Mouse (Mus musculus): ENCODE data around the gene Ndufa1. TPM values are rescaled to one million over a fixed set of nuclear protein-coding genes. Genes with fewer than 3 reads are reported as not detected.
"Not testable (repeated sequence)": the region's sequence is repeated elsewhere in the genome, so short reads cannot be mapped to it uniquely, and the experiment has no call there.

Gene Ndufa1
- 683 and 716 TPM in 2 replicates for polyA plus RNA-seq (2015; fragmentation: Nextera tagmentation; extraction: Ambion mirVana)

DNA sequence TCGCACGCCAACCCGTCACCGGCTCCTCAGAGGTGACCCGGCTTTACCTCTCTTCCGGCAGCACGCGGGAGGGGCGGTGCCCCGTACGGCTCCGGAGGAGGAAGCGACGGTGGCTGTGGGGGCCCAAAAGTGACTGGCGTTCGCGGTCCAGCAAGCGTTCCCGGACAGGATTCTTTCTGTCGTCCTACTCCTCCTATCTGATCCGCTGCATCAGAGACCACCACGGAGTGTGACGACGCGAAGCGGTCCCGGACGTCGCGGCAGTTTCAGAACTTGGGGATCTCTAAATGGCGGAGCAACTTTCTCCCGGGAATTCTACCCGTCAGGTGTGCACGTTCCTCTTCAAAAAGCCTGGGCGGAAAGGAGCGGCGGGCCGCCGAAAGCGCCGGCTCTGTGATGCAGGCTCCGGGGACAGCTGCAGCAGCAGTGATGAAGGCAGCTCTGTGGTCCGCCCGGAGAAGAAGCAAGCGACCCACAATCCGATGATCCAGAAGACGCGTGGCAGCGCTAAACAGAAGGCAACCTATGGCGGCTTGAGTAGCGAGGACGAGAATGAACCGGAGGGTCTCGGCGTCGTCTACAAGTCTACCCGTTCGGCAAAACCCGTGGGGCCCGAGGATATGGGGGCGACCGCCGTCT lies at the start of gene Ndufa1, which contains the start of gene Rnf113a1:
TSS of gene Ndufa1 (minus strand) at position 59 of the 639 bp plus-strand sequence.
TSS of gene Rnf113a1 (plus strand) at position 141 of the 639 bp plus-strand sequence.
- ATAC-seq (ENCODE audit: low FRiP score) = peak; percentile 89
- peak within 1 kb of the TSS; percentile 58 for H3K4me2 ChIP-seq
- H3K36me3 ChIP-seq = no peaks in the 10 kb centered on the region
- H3K9ac ChIP-seq = peak within 1 kb of the TSS; percentile 72
- WGBS = 13% methylated on average over 63 of the region's 63 CpGs
- no peaks in the 10 kb centered on the region for H3K27me3 ChIP-seq
- H3K4me1 ChIP-seq (replicated peaks) = peaks cover 11% of the 10 kb centered on the region; the same call in 1 of the 2 replicates
- peak within 1 kb of the TSS; percentile 88 for H3K27ac ChIP-seq
- H3K4me3 ChIP-seq = peak within 1 kb of the TSS; percentile 51
- H3K9me3 ChIP-seq = no peaks in the 10 kb centered on the region

DNA sequence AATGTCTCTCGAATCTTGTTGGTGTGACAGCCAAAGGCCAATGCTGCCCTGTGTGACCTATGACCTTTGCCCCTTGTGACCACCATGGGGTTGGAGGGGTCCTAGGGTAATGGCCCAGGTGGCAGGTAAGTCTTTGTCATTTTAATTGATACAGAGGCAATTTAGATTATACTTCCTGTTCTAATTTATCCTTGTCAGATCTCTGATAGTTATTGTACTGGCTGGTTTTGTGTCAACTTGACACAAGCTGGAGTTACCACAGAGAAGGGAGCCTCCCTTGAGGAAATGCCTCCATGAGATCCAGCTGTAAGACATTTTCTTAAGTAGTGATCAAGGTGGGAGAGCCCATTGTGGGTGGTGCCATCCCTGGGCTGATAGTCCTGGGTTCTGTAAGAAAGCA lies 31.2 kb upstream of the Ndufa1 start, which contains the start of gene Rhox1:
TSS of gene Rhox1 (minus strand) at position 101 of the 400 bp plus-strand sequence.
- 75% methylated on average over 1 of the region's 1 CpGs for WGBS
- H3K9me3 ChIP-seq; H3K27ac ChIP-seq; H3K4me3 ChIP-seq; H3K9ac ChIP-seq; H3K27me3 ChIP-seq; H3K4me2 ChIP-seq; H3K36me3 ChIP-seq; H3K4me1 ChIP-seq (replicated peaks); ATAC-seq (ENCODE audit: low FRiP score): not testable (repeated sequence)

DNA sequence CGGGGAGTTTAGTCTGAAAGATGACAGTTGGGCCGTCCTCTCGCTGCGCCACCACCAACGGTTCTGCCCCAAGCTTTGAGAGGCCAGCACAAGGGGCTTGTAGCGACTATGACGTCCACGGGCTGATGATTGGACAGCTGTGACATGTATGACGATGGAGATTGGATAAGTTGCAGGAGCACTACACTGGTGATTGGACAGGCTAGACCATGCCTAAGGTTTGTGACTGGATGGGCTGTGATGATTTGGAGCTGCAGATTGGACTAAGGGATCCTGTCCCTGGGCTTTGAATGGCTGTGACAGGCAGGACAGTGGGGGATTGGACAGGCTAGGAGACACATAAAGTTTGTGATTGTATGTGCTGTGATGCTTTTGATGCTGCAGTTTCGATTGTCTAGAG lies 20.0 kb upstream of the Ndufa1 start, which contains the start of gene Gm9:
TSS of gene Gm9 (minus strand) at position 101 of the 400 bp plus-strand sequence.
- no peak for ATAC-seq (ENCODE audit: low FRiP score)
- WGBS = 84% methylated on average over 10 of the region's 10 CpGs
- Histone ChIP-seq H3K4me1 (replicated peaks) (no peaks in the 10 kb centered on the region), H3K4me2 (no peak within 1 kb of the TSS), H3K36me3 (no peaks in the 10 kb centered on the region), H3K4me3 (no peak within 1 kb of the TSS), H3K27me3 (no peaks in the 10 kb centered on the region), H3K9ac (no peak within 1 kb of the TSS), H3K9me3 (no peaks in the 10 kb centered on the region), H3K27ac (no peak within 1 kb of the TSS)

DNA sequence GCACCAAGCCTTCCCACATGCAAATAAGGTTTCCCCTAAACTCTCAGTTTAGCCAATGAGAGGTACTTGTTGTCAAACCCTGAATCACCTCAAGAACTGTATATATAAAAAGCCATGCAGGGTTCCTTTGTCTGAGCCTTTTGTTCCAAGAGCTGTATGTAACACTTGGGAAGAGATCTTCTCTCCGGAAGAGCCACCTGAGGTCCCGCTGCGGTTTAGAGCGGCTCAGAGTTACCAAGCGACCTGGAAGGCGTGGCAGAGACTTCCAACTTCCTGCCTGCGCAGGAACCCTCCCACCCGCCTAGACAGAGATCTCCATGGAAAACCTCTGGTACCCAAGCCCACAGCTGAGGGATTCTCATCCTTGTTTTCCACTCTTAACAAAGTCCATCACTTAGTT lies 7.7 kb upstream of the Ndufa1 start:
- no peak overlapping the region for H3K4me2 ChIP-seq
- no peaks in the 10 kb centered on the region for H3K9me3 ChIP-seq
- no peak for ATAC-seq (ENCODE audit: low FRiP score)
- H3K27me3 ChIP-seq = no peaks in the 10 kb centered on the region
- WGBS = 59% methylated on average over 8 of the region's 8 CpGs
- no peaks in the 10 kb centered on the region for H3K4me1 ChIP-seq (replicated peaks)
- H3K4me3 ChIP-seq = no peak overlapping the region
- no peak overlapping the region for H3K9ac ChIP-seq
- no peaks in the 10 kb centered on the region for H3K36me3 ChIP-seq
- no peak overlapping the region for H3K27ac ChIP-seq

DNA sequence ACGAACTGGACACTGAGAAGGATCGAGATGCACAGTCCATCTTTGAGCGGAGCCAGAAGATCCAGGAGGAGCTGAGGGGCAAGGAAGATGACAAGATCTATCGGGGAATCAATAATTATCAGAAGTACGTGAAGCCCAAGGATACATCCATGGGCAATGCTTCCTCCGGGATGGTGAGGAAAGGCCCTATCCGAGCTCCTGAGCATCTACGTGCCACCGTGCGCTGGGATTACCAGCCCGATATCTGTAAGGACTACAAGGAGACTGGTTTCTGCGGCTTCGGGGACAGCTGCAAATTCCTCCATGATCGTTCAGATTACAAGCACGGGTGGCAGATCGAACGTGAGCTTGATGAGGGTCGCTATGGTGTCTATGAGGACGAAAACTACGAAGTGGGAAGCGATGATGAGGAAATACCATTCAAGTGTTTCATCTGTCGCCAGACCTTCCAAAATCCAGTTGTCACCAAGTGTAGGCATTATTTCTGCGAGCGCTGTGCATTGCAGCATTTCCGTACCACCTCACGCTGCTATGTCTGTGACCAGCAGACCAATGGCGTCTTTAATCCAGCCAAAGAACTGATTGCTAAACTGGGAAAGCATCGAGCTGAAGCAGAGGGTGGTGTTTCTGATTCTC lies 899 bp upstream of the Ndufa1 start:
- Histone ChIP-seq H3K4me3 (peak overlapping the region; percentile 51), H3K27me3 (no peaks in the 10 kb centered on the region), H3K27ac (peak overlapping the region; percentile 88), H3K4me1 (replicated peaks) (peaks cover 11% of the 10 kb centered on the region; the same call in 1 of the 2 replicates), H3K9ac (peak overlapping the region; percentile 72), H3K36me3 (no peaks in the 10 kb centered on the region), H3K4me2 (peak overlapping the region; percentile 58), H3K9me3 (no peaks in the 10 kb centered on the region)
- 24% methylated on average over 28 of the region's 28 CpGs for WGBS
- ATAC-seq (ENCODE audit: low FRiP score) = peak; percentile 30; the same call in 1 of the 2 replicates

DNA sequence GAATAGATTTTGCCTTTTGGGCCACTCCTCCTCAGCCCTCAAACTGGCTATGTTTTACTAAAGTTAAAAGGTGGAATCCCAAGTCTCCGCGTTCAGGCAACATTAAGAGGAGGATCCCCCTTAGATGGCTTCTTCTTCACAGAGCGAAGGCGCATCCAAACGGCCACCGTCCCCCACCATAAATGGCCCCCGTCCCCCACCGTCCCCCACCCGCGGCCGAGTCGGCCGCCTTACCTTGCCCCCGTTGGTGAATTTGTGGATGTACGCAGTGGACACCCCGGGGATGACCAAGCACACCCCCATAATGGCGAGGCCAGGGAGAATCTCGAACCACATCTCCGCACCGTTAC lies 233 bp downstream of the Ndufa1 start:
- H3K9ac ChIP-seq = peak overlapping the region; percentile 72
- H3K4me3 ChIP-seq = peak overlapping the region; percentile 51
- peaks cover 11% of the 10 kb centered on the region; the same call in 1 of the 2 replicates for H3K4me1 ChIP-seq (replicated peaks)
- H3K4me2 ChIP-seq = peak overlapping the region; percentile 58
- no peaks in the 10 kb centered on the region for H3K36me3 ChIP-seq
- no peak; the same call in 1 of the 2 replicates for ATAC-seq (ENCODE audit: low FRiP score)
- H3K9me3 ChIP-seq = no peaks in the 10 kb centered on the region
- peak overlapping the region; percentile 88 for H3K27ac ChIP-seq
- WGBS = 20% methylated on average over 20 of the region's 20 CpGs
- no peaks in the 10 kb centered on the region for H3K27me3 ChIP-seq

DNA sequence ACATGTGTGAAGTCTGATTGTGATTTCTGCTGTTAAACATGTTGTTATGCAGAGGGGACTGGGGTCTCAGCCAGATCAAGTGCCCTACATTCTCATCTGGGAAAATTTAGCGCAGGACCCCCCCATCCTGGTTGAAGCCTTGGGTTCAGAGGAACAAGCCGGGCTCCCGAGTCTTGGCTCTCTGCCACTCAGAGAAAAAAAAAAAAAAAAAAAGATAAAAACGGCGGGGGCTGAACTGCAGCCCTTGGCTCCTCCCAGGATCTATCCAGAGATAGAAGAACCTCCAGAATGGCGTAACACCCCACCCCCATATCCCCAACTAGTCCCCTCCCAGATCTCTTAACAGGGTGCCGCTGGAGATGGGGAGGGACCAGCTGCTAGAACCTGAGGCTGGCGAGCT lies 6.6 kb downstream of the Ndufa1 start:
- H3K27ac ChIP-seq; ATAC-seq (ENCODE audit: low FRiP score); H3K4me1 ChIP-seq (replicated peaks); H3K9me3 ChIP-seq; H3K36me3 ChIP-seq; H3K9ac ChIP-seq; H3K4me2 ChIP-seq; H3K4me3 ChIP-seq; H3K27me3 ChIP-seq: not testable (repeated sequence)
- WGBS = 67% methylated on average over 6 of the region's 8 CpGs

DNA sequence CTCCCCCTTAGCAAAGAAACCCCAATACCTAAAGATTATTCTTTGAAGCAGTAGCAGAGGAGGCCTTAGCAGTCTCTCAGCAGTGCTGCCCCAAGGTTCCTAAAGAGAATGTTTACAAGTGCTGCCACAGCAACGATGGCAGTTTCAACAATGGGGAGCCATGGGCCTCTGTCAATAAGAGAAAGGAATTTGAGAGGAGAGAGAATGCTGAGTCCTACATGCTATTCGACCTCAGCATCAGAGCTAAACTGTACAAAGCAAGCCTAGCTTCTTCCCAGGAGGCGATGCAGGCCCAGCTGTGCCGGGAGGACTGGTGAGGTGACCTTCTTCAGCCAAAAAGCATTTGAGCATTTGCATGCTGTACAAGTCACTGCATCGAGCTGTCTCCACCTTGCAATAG lies 22.2 kb downstream of the Ndufa1 start, which contains the start of gene Akap14:
TSS of gene Akap14 (minus strand) at position 101 of the 400 bp plus-strand sequence.
- Histone ChIP-seq H3K36me3 (no peaks in the 10 kb centered on the region), H3K9ac (no peak within 1 kb of the TSS), H3K4me2 (no peak within 1 kb of the TSS), H3K27me3 (no peaks in the 10 kb centered on the region), H3K4me1 (replicated peaks) (no peaks in the 10 kb centered on the region), H3K9me3 (no peaks in the 10 kb centered on the region), H3K27ac (no peak within 1 kb of the TSS), H3K4me3 (no peak within 1 kb of the TSS)
- WGBS = 37% methylated on average over 5 of the region's 5 CpGs
- no peak for ATAC-seq (ENCODE audit: low FRiP score)

DNA sequence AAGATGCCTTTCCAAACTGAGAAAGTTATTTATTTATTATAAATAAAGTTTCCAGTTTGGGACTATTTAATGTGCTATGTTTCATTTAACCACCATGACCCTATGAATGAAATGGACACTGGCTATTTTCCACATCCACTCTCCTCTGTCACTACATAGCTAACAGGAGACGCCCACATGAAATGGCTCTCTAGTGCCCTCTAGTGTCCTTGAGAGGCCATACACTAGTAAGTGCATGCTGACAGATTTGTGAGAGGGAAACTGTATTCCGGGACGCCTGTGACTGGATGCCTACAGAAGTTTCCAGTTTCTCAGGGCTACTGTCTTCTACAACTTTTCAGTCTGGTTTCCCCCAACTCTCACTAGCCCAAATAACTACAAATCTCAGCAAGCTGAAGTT lies 23.9 kb downstream of the Ndufa1 start:
- Histone ChIP-seq H3K4me2 (no peak overlapping the region), H3K9ac (no peak overlapping the region), H3K4me1 (replicated peaks) (no peaks in the 10 kb centered on the region), H3K27me3 (no peaks in the 10 kb centered on the region), H3K36me3 (no peaks in the 10 kb centered on the region), H3K9me3 (no peaks in the 10 kb centered on the region), H3K4me3 (no peak overlapping the region), H3K27ac (no peak overlapping the region)
- no peak for ATAC-seq (ENCODE audit: low FRiP score)
- WGBS = 28% methylated on average over 3 of the region's 3 CpGs

DNA sequence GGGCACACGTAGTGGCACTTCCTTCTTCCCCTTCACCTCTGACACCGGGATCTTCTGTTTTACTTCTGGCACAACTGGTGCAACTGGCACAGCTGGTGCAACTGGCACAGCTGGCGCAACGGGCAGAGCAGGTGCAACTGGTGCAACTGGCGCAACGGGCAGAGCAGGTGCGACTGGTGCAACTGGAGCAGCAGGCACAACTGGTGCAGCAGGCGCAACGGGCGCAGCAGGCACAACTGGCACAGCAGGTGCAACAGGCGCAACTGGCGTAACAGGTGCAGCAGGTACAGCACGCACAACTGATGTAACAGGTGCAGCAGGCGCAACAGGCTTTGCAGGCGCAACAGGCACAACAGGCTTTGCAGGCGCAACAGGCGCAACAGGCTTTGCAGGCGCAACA lies 27.8 kb downstream of the Ndufa1 start:
- no peaks in the 10 kb centered on the region for H3K36me3 ChIP-seq
- no peaks in the 10 kb centered on the region for H3K4me1 ChIP-seq (replicated peaks)
- H3K9ac ChIP-seq = no peak overlapping the region
- H3K4me3 ChIP-seq = no peak overlapping the region
- H3K27ac ChIP-seq = no peak overlapping the region
- ATAC-seq (ENCODE audit: low FRiP score) = no peak
- WGBS = 82% methylated on average over 18 of the region's 18 CpGs
- H3K9me3 ChIP-seq = no peaks in the 10 kb centered on the region
- H3K27me3 ChIP-seq = no peaks in the 10 kb centered on the region
- H3K4me2 ChIP-seq = no peak overlapping the region

DNA sequence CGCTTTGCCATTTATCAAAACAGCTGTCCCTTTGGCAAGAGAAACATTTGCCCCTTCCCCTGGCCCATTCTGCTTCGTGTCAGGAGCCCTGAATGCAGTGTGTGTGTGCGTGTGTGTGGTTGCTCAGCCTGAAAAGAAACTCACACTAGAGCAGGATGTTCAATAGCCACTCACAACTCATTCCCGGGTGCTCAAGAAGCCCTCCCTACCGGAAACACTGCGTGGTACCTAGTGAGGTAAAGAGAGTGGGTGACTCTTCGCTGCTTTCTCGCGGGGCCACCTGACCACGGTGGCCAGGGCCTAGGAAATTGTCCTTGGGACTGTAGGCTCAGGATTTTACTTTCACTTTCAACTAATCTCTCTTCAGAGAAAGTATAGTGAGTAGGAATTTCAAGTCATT lies 29.8 kb downstream of the Ndufa1 start:
- Histone ChIP-seq H3K4me3 (no peak overlapping the region), H3K27me3 (no peaks in the 10 kb centered on the region), H3K27ac (no peak overlapping the region), H3K4me2 (no peak overlapping the region), H3K4me1 (replicated peaks) (no peaks in the 10 kb centered on the region), H3K36me3 (0 out of 2 replicates have a peak, but pooled peaks cover 3% of the 10 kb centered on the region), H3K9me3 (no peaks in the 10 kb centered on the region), H3K9ac (no peak overlapping the region)
- ATAC-seq (ENCODE audit: low FRiP score) = no peak
- 75% methylated on average over 10 of the region's 10 CpGs for WGBS

DNA sequence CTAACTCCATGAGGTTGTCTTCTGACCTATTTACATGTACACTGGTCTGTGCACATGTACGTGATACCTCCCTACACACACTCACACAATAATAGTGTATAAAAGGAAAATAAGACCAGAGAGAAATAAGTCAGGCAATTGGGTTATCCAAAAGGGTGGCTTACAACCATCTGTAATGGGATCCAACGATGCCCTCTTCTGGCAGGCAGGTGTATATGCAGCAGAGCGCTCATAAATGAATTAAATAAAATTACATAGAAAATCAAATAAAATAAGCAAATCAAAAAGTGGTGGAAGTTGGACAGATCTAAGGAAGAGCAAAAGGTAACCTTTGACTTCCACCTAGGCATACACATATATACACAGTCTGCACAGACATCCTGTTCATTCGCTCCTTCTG lies 33.1 kb downstream of the Ndufa1 start:
- H3K4me1 ChIP-seq (replicated peaks) = no peaks in the 10 kb centered on the region
- no peaks in the 10 kb centered on the region for H3K9me3 ChIP-seq
- H3K27ac ChIP-seq = no peak overlapping the region
- no peak overlapping the region for H3K4me2 ChIP-seq
- no peak overlapping the region for H3K4me3 ChIP-seq
- WGBS = 59% methylated on average over 4 of the region's 4 CpGs
- peaks cover 11% of the 10 kb centered on the region for H3K36me3 ChIP-seq
- no peak overlapping the region for H3K9ac ChIP-seq
- ATAC-seq (ENCODE audit: low FRiP score) = no peak
- no peaks in the 10 kb centered on the region for H3K27me3 ChIP-seq

Data from hindbrain, embryonic 13.5 days (tissue).